Mouse (Mus musculus): Measurements from ENCODE around the gene Nsd1.
"Not testable (repeated sequence)": the region's sequence is repeated elsewhere in the genome, so short reads cannot be mapped to it uniquely, and the experiment has no call there.

Gene Nsd1

DNA sequence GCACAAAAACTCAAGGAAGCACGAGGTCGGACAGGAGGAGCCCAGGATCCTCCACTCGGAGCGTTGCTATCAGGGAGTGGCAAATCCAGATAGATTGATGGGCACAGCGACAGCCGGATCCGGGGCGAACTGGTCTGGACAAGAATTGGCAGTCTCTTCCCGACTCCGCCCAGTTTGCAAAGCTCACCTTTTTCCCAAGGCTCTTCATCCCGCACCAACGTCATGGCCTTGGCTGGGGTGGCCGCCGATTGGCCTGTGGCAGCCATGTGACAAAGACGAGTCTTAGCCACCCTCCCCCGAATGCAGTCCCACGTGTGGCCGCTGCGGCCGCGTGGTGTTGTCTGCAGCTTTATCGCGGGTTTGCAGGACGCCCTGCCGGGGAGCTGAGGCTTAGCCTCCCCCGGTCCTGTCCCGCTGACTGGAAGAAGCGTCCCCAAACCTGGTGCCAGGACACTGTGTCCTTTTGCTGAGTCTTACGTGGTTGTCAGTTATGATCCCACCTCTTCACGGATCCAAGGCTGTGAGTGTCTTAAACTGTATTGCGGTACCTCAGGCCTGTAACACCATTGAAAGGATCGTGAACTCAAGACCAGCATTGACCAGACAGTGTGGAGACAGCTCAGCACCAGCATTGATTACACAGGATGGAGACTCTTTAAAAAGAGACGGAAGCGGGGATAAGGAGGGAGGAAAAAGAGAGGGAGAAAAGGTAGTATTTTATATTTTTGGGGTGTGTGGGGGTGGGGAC is 19.3 kb upstream of the Nsd1 start:
- in situ Hi-C loops (cut with MboI) = no loop called here

DNA sequence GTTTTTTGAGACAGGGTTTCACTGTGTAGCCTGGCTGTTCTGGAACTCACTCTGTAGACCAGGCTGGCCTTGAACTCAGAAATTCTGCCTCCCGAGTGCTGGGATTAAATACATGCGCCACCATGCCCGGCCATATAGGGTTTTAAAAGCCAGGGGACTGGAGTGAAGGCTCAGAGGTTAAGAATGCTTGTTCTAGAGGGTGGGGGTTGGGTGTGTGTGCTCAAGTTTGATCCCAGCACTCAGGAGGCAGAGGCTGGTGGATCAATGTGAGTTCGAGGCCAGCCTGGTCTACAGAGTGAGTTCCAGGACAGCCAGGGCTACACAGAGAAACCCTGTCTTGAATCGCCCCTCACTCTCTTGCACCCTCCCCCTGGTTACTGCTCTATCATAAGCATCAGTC is 18.0 kb upstream of the Nsd1 start:
- in situ Hi-C loops (cut with MboI) = no loop called here

DNA sequence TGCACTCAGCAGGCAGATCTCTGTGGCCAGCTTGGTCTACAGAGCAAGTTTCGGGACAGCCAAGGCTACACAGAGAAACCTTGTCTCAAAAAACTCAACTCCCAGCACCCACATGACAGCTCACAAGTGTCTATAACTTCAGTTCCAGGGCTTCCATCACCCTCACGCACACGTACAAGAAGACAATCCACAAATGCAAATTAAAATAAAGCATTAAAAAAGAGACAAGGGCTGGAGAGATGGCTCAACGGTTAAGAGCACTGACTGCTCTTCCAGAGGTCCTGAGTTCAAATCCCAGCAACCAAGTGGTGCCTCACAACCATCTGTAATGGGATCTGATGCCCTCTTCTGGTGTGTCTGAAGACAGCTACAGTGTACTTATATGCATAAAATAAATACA is 6.8 kb upstream of the Nsd1 start:
- in situ Hi-C loops (cut with MboI) = not testable (repeated sequence)

DNA sequence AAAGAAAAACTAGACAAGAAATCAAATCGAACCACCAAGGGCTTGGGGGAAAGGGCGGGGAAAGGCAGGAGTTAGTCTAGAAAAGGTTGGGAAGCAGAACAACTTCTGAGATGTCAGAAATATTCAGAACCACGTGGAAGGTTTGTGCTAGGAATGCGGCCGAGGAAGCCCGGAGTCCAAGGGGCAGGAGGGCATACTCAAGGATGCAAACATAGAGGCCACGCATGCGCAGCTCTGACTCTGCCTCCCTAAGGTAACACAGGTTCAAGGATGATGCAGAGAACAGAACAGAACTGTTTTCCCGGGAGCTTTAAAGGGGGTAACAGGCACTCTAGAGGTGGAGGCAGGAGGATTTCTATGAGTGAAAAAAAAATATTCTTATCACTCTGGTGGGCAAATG is 5.8 kb upstream of the Nsd1 start:
- in situ Hi-C loops (cut with MboI) = no loop called here

DNA sequence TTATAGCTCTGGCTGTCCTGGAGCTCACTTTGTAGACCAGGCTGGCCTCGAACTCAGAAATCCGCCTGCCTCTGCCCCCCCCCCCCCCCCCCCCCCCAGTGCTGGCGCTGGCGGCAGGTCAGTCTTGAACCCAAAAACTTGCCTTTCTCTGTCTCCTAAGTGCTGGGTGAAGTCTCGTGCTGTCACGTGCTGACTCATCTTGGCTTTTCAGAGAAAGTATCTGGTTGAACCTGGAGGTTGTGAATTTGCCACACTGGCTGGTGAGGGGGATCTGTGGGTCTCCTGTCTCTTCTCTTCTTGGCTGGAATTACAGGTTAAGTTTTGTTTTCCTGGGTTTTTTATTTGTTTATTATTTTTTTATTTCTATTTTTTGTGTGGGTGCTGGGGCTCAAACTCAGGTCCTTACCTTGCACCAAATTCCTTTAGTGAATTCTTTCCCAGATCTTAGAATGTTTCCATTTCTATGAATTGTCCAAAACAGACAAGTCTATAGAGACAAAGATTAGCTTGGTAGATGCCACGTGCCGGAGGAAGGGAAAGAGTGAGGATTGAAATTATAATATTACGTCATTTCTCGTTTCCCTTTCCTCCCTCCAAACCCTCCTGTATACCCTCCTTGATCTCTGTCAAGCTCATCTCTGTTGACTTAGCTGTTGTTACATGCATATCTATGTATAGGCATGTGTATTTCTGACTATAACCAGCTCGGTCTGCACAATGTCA is 4.8 kb upstream of the Nsd1 start:
- in situ Hi-C loops (cut with MboI) = no loop called here

DNA sequence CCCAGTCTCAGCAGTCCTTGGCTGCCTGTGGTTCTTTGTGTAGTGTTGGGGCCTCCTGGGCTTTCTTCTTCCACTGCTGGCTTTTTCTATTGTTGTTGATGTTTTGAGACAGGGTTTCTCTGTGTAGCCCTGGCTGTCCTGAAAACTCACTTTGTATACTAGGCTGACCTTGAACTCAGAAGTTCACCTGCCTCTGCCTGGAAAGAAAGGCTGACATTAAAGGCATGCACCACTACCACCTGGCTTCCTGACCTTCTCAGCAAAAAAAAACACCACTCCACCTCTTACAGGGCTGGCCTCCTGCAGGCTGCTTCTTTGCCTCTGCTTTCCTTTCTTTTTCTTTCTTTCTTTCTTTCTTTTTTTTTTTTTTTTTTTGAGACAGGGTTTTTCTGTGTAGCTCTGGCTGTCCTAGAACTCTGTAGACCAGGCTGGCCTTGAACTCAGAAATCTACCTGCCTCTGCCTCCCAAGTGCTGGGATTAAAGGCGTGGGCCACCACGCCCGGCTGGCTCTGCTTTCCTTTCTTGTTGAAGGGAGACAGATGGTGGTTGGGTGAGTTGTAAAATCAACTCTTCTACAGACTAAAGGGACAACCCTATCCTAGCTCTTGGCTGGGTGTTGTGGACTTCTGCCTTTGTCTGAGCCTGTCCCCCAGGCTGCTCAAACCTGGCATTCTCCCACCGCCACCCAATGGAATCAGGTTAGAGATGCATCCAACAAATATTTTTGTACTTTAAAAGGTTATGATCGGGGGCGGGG is 4.0 kb upstream of the Nsd1 start:
- in situ Hi-C loops (cut with MboI) = no loop called here

DNA sequence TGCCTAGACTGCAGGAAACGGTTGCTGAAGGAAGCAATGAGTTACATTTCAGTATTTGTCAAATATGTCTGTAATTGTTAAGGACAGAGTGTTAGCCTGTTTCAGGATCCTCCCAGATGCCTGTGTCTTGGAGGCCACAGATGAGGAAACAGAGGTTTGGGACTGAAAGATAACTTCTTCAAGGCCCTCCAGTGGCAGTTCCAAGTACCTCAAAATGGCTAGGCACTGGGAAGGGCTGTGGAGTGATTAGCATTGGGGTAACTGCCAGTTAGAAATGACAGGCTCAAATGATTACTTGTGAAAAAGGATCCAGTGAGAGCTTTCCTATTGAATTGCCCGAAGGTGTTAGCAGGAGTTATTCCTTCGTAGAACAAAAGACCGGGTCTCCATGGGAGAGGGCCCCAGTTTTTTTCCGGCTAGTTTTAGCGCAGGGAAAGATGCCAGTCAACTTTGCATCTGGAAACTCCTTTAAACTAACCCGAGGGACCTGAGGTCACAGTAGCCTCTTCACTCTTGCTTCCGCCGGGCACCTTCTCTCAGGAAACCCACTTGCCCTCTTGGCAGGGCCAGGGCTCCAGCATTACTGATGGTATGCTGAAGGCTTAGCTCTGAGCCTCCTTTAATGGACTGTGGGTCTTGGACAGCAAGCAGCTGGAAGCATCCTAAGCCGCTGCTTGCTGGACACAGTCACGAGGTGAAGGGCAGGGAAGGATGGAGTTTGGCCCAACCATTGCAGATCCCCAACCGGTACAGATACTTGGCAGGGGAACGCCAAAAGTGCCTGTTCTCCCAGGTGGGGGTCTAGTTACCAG is 539 bp upstream of the Nsd1 start:
- in situ Hi-C loops (cut with MboI) = no loop called here

DNA sequence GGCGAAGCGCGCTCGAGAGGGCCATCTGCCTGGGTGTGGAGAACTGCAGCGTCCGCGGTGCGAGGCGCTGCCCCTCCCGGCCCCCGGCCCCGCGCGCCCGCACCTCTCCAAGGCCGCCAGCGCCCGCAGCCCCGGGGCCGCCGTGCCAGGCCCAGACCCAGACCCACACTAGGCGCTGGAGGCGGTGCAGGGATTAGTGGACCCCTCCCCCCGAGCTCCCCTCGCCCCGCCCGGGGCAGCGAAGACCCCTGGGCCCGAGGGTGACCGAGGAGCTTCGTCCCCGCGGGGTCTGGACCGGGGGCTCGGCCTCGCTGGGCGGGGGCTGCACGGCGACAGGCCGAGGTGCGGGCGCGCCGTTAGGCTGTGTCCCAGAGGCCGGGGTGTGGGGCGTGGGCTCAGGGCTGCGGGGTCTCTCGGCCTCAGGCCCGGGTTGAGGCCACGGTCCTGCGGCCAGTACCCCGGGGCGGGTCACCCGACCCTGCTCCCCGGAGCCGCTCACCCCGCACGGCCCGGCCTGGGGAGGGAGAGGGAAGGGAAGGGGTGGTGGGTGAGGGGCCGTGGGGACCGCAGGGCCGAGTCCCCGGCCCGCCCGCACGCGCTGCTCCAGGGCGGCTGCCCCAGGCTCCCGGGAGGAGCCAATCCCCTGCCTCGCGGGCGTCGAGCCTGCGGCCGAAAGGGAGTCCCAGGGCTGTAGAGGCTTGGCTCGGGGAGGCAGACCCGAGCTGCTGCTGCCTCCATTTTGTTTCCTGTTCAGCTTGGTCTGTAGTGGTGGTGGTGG is 800 bp downstream of the Nsd1 start:
- in situ Hi-C loops (cut with MboI) = no loop called here

DNA sequence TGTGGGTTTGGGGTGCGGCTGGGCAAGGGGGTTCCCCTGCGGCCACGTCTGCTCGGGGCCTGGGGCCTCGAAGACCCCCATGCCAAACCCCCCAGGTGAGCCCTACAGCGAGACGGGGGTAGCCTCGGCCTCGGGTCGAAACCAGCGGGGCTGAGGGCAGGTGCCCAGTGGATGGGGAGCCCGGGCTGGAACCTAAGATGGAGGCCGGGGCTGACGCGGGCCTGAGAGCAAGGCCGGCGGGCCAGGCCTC is 1.3 kb downstream of the Nsd1 start:
- in situ Hi-C loops (cut with MboI) = no loop called here

DNA sequence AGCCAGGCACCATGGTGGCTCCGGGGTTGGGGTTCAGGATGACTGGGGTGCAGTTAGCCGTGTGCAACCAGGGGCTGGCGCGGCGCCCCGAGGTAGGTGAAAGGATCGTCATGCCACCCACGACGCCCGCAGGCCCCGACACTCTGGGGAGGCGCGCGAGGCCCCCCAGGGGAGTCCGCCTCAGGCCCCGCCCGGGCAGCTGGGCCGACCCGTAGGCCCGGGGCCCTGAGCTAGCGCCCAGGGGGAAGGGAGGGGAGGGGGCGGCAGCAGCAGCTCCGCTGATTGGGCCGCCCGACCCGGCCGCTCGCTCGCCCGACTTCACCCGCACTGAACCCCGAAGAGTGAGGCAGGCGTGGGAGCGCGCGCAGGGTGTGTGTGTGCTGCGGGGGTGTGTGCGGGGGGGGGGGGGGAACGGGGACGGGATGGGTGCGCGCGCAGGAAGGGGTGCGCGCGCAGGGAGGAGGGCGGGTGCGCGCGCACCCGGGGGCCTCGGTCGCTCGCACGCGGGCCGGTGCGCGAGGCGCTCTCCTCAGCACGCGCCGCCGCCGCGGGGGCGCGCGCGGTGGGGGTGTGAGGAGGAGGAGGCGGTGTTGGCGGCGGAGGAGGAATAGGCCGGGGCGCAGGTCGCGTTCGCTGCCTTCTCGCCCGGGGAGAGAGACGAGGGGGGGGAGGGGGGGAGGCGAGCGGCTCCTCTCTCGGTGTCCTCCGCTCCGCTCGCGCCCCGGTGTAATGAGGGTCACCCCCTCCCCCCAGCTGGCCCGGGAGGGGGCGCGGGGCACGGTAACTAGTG is 1.8 kb downstream of the Nsd1 start:
- in situ Hi-C loops (cut with MboI) = no loop called here

DNA sequence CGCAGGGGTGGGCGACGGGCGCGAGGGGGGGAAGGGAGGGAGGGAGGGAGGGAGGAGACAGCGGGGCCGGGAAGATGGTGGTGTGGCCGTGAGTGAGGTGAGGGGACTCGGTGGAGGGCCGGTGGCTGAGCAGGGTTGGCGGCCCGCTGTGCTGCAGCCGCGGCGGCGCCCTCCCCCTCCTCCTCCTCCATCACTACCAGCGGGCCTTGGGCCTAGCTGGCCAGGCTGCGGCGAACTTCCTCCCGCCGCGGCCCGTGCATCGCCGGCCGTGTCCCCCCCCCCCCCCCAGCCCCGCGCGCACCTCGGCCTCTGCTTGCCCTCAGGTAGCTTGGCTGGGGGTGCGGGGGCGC is 2.4 kb downstream of the Nsd1 start:
- in situ Hi-C loops (cut with MboI) = no loop called here

DNA sequence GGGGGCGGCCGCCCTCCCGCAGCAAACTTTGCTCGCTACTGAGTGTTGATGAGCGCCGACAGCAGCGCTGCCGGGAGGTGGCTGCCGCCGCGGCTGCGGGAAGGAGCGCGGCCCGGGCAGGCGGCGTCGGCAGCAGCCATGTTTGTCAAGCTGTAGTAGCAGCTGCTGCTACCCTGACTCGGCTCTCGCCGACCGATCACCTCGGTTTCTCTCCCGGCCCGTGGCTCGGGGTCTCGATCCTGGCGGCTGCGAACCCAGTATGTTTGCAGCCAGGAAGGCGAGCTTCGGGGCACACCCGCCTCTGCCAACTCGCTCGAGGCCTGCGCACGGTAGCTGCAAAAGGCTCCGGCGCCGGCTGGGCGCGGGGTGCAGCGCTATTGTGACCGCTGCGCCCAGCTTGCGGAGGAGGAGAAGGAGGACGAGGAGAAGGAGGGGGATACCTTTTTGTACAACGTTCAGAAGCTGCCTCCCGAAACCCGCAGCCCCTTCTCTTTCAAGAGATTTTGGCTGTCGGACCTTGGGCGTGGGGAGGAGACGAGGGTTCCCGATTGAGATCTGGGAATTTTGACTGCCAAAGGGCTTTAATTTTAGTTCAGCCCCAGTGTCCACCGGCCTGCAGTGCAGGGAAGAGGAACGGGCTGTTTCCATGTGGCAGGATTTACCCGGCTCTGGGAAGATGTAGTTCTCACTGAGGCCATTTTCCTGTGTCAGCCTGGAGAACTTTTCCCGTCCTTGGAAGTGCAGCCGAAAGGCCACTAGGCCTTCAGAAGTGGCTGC is 3.0 kb downstream of the Nsd1 start:
- in situ Hi-C loops (cut with MboI) = no loop called here

DNA sequence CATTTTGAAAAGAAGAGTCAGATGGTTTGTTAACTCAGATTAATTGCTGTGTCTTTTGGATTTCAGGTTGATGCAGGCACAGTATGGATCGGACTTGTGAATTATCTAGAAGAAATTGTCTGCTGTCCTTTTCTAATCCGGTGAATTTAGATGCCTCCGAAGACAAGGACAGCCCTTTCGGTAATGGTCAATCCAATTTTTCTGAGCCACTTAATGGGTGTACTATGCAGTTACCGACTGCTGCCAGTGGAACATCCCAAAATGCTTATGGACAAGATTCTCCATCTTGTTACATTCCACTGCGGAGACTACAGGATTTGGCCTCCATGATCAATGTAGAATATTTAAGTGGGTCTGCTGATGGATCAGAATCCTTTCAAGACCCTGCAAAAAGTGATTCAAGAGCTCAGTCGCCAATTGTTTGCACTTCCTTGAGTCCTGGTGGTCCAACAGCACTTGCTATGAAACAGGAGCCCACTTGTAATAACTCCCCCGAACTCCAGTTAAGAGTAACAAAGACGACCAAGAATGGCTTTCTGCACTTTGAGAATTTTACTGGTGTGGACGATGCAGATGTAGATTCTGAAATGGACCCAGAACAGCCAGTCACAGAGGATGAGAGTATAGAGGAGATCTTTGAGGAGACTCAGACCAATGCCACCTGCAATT is 3.7 kb downstream of the Nsd1 start:
- in situ Hi-C loops (cut with MboI) = no loop called here

DNA sequence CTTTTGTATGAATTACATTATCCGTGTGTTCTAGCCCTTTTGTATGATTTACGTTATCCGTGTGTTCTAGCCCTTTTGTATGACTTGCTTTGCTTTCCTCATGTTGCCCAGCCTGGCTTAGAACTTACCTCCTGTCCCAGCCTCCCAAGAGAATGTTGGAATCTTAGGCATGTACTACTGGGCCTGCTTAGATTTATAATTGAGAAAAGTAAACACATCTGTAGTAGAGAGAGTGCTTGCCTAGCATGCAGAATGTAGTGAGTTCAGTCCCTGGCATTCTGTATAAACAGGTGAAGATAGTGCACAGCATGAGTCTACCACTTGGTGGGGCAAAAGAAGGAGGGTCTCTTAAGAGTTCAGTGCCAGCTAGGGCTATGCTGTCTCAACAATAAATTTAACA is 14.8 kb downstream of the Nsd1 start:
- in situ Hi-C loops (cut with MboI) = no loop called here

DNA sequence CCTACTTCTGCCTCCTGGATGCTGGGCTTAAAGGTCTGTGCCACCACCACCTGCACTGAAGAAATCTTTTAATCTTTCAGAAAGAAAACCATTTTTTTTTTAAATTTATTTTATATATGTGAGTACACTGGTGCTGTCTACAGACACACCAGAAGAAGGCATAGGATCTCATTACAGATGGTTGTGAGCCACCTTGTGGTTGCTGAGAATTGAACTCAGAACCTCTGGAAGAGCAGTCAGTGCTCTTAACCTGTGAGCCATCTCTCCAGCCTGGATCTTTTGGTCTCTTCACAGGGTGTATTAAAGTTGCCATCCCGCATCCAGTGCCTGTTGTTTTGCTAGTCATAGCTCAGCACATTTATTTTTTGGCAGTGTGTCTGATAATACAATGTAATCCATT is 21.1 kb downstream of the Nsd1 start:
- in situ Hi-C loops (cut with MboI) = no loop called here

DNA sequence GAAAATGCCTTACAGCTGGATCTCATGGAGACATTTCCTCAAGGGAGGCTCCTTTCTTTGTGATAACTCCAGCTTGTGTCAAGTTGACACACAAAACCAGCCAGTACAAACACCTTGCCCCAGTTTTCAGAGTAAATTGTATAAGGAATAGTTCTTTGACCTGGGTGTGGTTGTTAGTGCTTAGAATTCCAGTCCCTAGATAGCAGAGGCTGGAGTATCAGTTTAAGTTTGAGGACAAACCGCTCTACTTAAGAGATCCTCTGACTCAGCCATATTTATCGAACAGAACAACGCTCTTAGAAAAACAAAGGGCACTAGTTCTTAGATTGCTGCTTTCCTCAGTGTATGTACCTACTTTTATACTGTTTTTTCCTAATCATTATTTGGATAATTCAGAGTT is 33.6 kb downstream of the Nsd1 start:
- in situ Hi-C loops (cut with MboI) = no loop called here

DNA sequence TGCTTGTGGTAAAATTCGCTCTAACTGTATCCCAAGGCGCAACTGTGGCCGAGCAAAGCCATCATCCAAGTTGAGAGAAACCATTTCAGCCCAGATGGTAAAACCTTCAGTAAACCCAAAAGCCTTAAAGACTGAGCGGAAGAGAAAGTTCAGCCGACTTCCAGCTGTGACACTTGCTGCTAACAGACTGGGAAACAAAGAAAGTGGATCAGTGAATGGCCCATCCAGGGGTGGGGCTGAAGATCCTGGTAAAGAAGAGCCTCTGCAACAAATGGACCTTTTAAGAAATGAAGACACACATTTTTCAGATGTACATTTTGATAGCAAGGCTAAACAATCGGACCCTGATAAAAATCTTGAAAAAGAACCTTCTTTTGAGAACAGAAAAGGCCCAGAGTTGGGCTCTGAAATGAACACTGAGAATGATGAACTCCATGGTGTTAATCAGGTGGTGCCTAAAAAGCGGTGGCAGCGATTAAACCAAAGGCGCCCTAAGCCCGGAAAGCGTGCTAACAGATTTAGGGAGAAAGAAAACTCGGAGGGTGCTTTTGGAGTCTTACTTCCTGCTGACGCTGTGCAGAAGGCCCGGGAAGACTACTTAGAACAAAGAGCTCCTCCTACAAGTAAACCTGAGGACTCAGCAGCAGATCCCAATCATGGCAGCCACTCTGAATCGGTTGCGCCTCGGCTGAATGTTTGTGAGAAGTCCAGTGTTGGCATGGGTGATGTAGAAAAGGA is 37.9 kb downstream of the Nsd1 start:
- in situ Hi-C loops (cut with MboI) = no loop called here

DNA sequence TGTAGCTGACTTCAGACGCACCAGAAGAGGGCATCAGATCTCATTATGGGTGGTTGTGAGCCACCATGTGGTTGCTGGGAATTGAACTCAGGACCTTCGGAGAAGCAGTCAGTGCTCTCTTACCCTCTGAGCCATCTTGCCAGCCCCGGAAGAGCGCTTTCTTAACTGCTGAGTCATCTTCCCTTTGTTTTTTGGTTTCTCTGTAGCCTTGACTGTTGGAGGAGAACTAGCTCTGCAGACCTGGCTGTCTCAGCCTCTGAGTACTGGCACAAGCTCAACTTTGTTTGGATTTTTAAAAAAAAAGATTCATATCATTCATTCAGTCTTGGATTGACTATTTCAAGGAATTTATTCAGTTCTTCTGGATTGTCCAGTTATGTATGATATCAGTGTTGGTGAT is 39.7 kb downstream of the Nsd1 start:
- in situ Hi-C loops (cut with MboI) = no loop called here

DNA sequence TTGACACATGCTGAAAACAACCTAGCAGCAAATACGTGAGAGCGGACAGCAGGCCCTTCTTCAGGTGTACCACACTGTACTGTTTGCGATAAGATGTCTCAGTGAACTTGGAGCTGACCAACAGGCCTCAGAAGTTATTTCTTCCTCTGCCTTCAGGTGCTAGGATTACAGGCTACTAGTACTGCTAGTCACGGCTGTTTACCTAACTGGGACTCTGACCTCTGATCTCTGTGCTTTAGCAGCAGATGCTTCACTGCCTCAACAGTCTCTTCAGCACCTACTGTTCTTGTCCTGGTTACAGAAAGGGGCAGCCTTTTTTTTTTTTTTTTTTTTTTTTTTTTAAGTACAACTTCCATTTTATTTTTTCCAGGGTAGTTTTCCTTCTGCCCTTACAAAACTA is 43.2 kb downstream of the Nsd1 start:
- in situ Hi-C loops (cut with MboI) = no loop called here

Measured in mature B cell (primary cell).